Mouse (Mus musculus): ENCODE results near the gene Slc10a1.

DNA sequence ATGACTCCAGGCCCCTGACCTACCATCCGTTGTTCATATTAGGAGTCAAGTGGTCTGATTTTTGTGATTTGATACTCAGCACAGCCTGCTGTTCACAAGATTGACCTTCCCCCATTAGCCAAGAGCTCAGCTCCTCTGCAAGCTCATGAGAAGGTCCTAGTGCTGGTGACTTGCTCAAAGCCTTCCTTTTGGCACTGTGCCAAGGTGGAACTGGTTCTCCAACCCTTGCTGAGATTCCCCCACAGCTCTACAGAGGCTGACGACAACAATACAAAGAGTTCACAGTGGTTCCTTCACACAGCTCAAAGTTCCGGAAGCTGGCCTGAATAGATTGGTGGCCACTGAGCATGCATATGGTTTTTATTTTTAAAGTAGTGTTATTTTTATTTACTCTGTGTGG, 44.3 kb downstream of the Slc10a1 start:
- no peak for TF ChIP-seq CTCF (conservative IDR thresholded peaks at IDR 0.05 in 1 of 2, IDR thresholded peaks at IDR 0.05 in 1 of 2; ENCODE audit: low read depth in 2 of 2, low read length in 2 of 2)
- no peak for TF ChIP-seq ZMIZ1 (IDR thresholded peaks at IDR 0.05; ENCODE audit: low read depth, low read length)
- no peak for TF ChIP-seq POLR2AphosphoS2 (IDR thresholded peaks at IDR 0.05; ENCODE audit: low read depth, low read length)
- TF ChIP-seq USF2 (conservative IDR thresholded peaks at IDR 0.05; ENCODE audit: low read depth, low read length) = no peak
- TF ChIP-seq TBP (conservative IDR thresholded peaks at IDR 0.05; ENCODE audit: low read depth, low read length) = no peak
